Mouse (Mus musculus): Measurements from ENCODE around the gene Rab36.

Gene Rab36

GRCm38 (mm10) chr10:75068624-75069328 lies 31.9 kb downstream of the Rab36 start:
- DNase-seq (ENCODE audit: low read depth, low spot score) = no peak

- no peak for DNase-seq (ENCODE audit: low read depth, low spot score)
Observed at GRCm38 (mm10) chr10:75070281-75070976, 33.6 kb downstream of the Rab36 start.

DNA sequence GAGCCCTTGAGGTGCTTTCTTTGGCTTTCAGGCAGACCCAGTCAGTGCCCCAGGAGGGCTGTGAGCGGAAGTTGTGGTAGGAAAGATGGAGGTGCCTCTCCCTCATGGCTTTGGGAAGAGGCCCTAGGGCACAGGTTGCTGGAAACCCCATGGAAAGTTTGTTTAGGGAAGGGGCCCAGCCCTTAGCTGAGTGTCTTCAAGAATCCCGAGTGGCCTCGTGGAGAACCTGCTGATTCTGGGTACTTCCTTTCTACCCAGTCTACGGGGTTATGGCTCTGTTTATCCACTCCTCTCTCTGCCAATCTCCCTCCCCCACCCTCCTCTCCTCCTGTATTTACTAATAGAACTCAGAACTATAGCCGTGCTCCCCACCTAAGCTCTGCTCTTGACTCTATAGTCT lies 38.8 kb downstream of the Rab36 start:
- DNase-seq (ENCODE audit: low read depth, low spot score) = no peak

GRCm38 (mm10) chr10:75078174-75079128 lies 41.6 kb downstream of the Rab36 start:
- DNase-seq (ENCODE audit: low read depth, low spot score) = no peak

DNA sequence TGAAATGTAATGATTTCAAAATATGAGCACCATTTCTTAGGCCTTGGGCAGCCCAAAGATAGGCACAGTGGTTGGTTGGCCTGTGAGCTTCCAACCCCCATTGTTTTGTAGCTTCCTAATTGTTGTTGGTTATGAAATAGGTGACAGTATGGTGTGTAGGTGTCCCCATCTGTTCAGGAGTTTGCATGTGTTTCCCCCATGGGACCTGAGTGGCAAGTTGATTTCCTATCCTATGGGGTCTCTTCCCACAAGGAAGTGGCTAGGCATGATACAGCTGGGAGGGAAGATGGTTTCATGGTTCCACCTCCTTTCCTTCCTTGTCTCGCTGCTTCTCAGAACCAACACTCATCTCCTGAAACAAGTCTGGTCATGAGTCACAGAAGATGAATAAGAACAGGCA lies 48.5 kb downstream of the Rab36 start:
- no peak for DNase-seq (ENCODE audit: low read depth, low spot score)

DNA sequence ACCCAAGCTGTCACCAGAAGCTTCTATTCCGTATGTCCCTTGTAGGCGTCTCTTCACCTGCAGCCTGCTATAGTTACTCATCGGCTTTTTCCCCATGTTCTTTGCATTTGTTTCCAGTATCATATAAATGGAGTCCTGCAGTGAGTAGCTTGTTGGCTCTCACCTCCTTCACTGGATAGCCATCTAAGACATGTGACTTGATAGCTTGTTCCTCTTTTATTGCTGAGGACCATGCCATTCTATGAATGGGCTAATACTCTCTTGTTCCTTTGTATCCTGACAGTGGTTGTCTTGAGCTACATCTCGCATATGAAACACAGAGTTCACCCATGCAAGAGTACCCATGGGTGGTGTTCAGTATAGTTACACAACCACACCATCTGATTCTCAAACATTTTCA lies 51.6 kb downstream of the Rab36 start:
- DNase-seq (ENCODE audit: low read depth, low spot score) = no peak

GRCm38 (mm10) chr10:75091478-75092152 lies 54.8 kb downstream of the Rab36 start:
- DNase-seq (ENCODE audit: low read depth, low spot score) = no peak

- no peak for DNase-seq (ENCODE audit: low read depth, low spot score)
Observed at GRCm38 (mm10) chr10:75093252-75093987, 56.6 kb downstream of the Rab36 start.

GRCm38 (mm10) chr10:75094338-75094737 lies 57.5 kb downstream of the Rab36 start:
- DNase-seq (ENCODE audit: low read depth, low spot score) = no peak

DNA sequence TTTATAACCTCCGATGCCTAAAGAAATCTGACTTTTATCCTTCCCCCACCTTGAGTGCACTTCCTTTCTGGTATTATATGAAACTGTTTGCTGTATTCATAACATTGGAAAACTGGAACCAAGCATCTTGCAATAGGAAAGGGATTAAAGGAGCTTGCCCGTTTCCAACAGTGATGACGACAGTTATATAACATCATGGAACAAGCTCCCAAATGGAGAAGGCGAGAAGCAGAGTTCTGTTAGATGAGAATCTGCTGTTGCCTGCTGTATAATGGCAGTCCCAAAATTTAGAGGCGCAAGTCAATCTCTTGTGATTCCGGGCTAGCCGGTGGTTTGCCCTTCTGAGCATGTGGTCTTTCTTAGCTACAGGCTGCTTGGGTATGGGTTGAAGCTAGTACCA lies 58.4 kb downstream of the Rab36 start:
- DNase-seq (ENCODE audit: low read depth, low spot score) = no peak

- DNase-seq (ENCODE audit: low read depth, low spot score) = no peak
Observed at GRCm38 (mm10) chr10:75098446-75099183, 61.8 kb downstream of the Rab36 start.

DNA sequence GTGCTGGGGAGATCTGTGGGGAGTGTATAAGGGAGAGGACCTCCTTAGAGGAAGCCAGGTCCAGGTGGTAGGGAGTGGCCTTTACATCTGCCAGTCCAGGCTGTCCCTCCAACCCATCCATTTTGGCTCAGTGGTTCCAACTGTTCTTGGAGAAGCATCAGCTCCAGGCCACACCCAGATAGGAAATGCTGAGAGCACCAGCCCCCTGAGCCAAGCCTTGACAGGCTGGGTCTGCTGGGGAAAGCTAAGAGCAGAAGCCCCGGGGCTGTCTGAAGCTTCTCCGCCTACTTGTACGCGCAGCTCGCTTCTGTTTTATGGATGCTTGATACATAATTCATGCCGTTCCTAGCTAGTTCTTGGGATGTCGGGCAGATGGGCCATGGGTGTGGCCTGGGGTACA lies 63.4 kb downstream of the Rab36 start:
- no peak for DNase-seq (ENCODE audit: low read depth, low spot score)

DNA sequence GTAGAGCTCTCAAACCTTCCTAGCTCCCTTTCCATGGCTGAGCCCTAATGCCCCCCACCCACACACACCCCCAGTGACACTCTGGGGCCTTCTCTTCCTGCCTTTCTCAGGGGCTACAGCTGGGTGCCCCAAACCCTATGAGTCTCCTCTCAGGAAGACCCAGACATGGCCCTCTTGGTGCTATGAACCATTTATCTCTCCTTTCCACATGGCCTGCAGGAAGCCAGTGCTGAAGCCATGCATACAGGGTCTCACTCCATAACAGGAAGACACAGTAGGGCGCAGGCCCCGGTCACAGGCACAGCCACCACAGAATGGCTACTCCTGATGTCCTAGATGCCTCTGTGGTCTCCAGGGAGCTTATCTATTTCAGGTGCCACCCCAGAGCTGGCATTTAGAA lies 66.6 kb downstream of the Rab36 start:
- no peak for DNase-seq (ENCODE audit: low read depth, low spot score)

Data from CD4-positive helper T cell, adult 2 months (primary cell).